Mouse (Mus musculus): ENCODE measurements around the gene Nlrc5.

GRCm38 (mm10) chr8:94418017-94418416 lies 16.1 kb upstream of the Nlrc5 start:
- TF ChIP-seq CTCF (IDR thresholded peaks at IDR 0.05; ENCODE audit: control insufficient read depth, insufficient read depth, low read length) (no peak), POLR2A (IDR thresholded peaks at IDR 0.05; ENCODE audit: borderline replicate concordance, control insufficient read depth, low read depth, low read length) (no peak)
